Mouse (Mus musculus): ENCODE measurements around the gene Ccdc134.

DNA sequence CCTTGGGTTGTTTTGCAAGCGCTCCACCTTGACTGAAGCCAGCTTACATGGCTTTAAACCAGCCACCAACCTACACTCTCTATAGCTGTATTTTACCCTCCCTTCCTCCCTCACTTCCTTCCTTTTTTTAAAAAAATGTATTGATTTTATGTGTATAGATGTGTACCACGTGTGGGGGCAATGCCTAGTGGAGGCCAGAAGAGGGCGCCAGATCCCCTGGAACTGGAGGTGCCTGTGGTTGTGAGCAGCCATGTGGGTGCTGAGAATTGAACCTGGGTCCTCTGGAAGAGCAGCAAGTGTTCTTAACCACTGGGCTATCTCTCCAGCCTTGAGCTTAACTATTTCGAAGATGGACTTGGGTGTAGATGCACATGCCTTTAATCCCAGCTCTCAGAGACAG lies 54.6 kb downstream of the Ccdc134 start:
- no peak for TF ChIP-seq POLR2A (IDR thresholded peaks at IDR 0.05; ENCODE audit: borderline replicate concordance, control insufficient read depth, low read depth, low read length)
- TF ChIP-seq CTCF (IDR thresholded peaks at IDR 0.05; ENCODE audit: control insufficient read depth, insufficient read depth, low read length), result peak; percentile 34; the same call in 1 of the 2 replicates

Measured in bone marrow, adult 2 months (tissue).